Mouse (Mus musculus): ENCODE measurements around the gene Atp2c1.

Gene Atp2c1
- long read RNA-seq, experiment 1, full-length matches to known transcripts = 9 of 21 reads
- long read RNA-seq, experiment 1, partial matches to known transcripts = 9 of 21 reads
- long read RNA-seq, experiment 1, other reads (novel, unspliced or antisense) = 3 of 21 reads
- long read RNA-seq, experiment 2, full-length matches to known transcripts = 19 of 38 reads
- long read RNA-seq, experiment 2, partial matches to known transcripts = 17 of 38 reads
- long read RNA-seq, experiment 2, other reads (novel, unspliced or antisense) = 2 of 38 reads

- intact Hi-C loops (cut with DNase I) = no loop called here
Measured at GRCm38 (mm10) chr9:105527219-105527618, at the start of gene Atp2c1. Atp2c1 (minus strand) TSS chr9:105527319.

GRCm38 (mm10) chr9:105557452-105557851 is 30.3 kb upstream of the Atp2c1 start:
- intact Hi-C loops (cut with DNase I) = no loop called here

- intact Hi-C loops (cut with DNase I) = no loop called here
Measured at GRCm38 (mm10) chr9:105556141-105556735, 29.1 kb upstream of the Atp2c1 start.

- intact Hi-C loops (cut with DNase I) = no loop called here
Measured at GRCm38 (mm10) chr9:105554439-105554807, 27.3 kb upstream of the Atp2c1 start.

- intact Hi-C loops (cut with DNase I) = no loop called here
Measured at GRCm38 (mm10) chr9:105553629-105554438, 26.7 kb upstream of the Atp2c1 start.

GRCm38 (mm10) chr9:105551407-105551806 is 24.3 kb upstream of the Atp2c1 start:
- intact Hi-C loops (cut with DNase I) = no loop called here

- intact Hi-C loops (cut with DNase I) = no loop called here
Measured at GRCm38 (mm10) chr9:105549096-105549495, 22.0 kb upstream of the Atp2c1 start.

GRCm38 (mm10) chr9:105544013-105544750 is 17.1 kb upstream of the Atp2c1 start:
- intact Hi-C loops (cut with DNase I) = no loop called here

GRCm38 (mm10) chr9:105537473-105537872 is 10.4 kb upstream of the Atp2c1 start:
- intact Hi-C loops (cut with DNase I) = no loop called here

GRCm38 (mm10) chr9:105536877-105537276 is 9.8 kb upstream of the Atp2c1 start:
- intact Hi-C loops (cut with DNase I) = no loop called here

GRCm38 (mm10) chr9:105525355-105525754 is 1.8 kb downstream of the Atp2c1 start:
- intact Hi-C loops (cut with DNase I) = no loop called here

GRCm38 (mm10) chr9:105523038-105523437 is 4.1 kb downstream of the Atp2c1 start:
- intact Hi-C loops (cut with DNase I) = no loop called here

GRCm38 (mm10) chr9:105522063-105522462 is 5.1 kb downstream of the Atp2c1 start:
- intact Hi-C loops (cut with DNase I) = no loop called here

GRCm38 (mm10) chr9:105520776-105521552 is 6.2 kb downstream of the Atp2c1 start:
- intact Hi-C loops (cut with DNase I) = no loop called here

- intact Hi-C loops (cut with DNase I) = no loop called here
Measured at GRCm38 (mm10) chr9:105519278-105519883, 7.7 kb downstream of the Atp2c1 start.

GRCm38 (mm10) chr9:105503690-105504089 is 23.4 kb downstream of the Atp2c1 start:
- intact Hi-C loops (cut with DNase I) = no loop called here

- intact Hi-C loops (cut with DNase I) = no loop called here
Measured at GRCm38 (mm10) chr9:105502389-105502788, 24.7 kb downstream of the Atp2c1 start.

- intact Hi-C loops (cut with DNase I) = loop anchor here (1.0 to 10.0 kb wide), 2 partner anchors 122 to 149 kb away; partner anchors contain the start of gene Pik3r4
Measured at GRCm38 (mm10) chr9:105495316-105496174, 31.6 kb downstream of the Atp2c1 start.

All from adrenal gland (tissue).